Mouse (Mus musculus): ENCODE data around the gene Il12rb1.

- TF ChIP-seq CTCF (IDR thresholded peaks at IDR 0.05; ENCODE audit: extremely low read depth, insufficient read length, insufficient replicate concordance, low read depth, low read length) = no peak
- TF ChIP-seq POLR2A (IDR thresholded peaks at IDR 0.05; ENCODE audit: low read depth, low read length) = peak; percentile 49; the same call in 1 of the 2 replicates
These were observed 11.7 kb upstream of the Il12rb1 start for GRCm38 (mm10) chr8:70796403-70797080.

All from small intestine, adult 2 months (tissue).